Mouse (Mus musculus): ENCODE measurements at regions not wholly inside any gene's neighbourhood (a gene's known extent, or its start where the extent isn't known, plus 50 kb on each side); places are given as distances from the start of the nearest gene placed in this dataset.

- no peaks in the 10 kb centered on the region for H3K9me3 ChIP-seq
- H3K27me3 ChIP-seq (replicated peaks): no peaks in the 10 kb centered on the region
- H3K27ac ChIP-seq: no peak overlapping the region
- H3K4me2 ChIP-seq (replicated peaks): no peak overlapping the region
- 58% methylated on average over 12 of the region's 12 CpGs for WGBS
- H3K4me1 ChIP-seq: no peaks in the 10 kb centered on the region
- ATAC-seq (ENCODE audit: low FRiP score, low read depth): no peak
- no peak overlapping the region for H3K9ac ChIP-seq
- no peak overlapping the region for H3K4me3 ChIP-seq
- H3K36me3 ChIP-seq: no peaks in the 10 kb centered on the region
Observed at GRCm38 (mm10) chr8:11088946-11089665, 80.8 kb upstream of the Irs2 start.

- no peaks in the 10 kb centered on the region for H3K36me3 ChIP-seq
- no peaks in the 10 kb centered on the region for H3K27me3 ChIP-seq (replicated peaks)
- H3K4me3 ChIP-seq: no peak overlapping the region
- ATAC-seq (ENCODE audit: low FRiP score, low read depth): no peak
- H3K9me3 ChIP-seq: no peaks in the 10 kb centered on the region
- WGBS: 78% methylated on average over 1 of the region's 1 CpGs
- H3K4me1 ChIP-seq: no peaks in the 10 kb centered on the region
- H3K9ac ChIP-seq: no peak overlapping the region
- H3K27ac ChIP-seq: no peak overlapping the region
- no peak overlapping the region for H3K4me2 ChIP-seq (replicated peaks)
Observed at GRCm38 (mm10) chr8:11085244-11085643, 77.0 kb upstream of the Irs2 start.

- WGBS: 86% methylated on average over 2 of the region's 2 CpGs
- Histone ChIP-seq H3K9ac (no peak overlapping the region), H3K4me2 (replicated peaks) (no peak overlapping the region), H3K4me1 (no peaks in the 10 kb centered on the region), H3K9me3 (no peaks in the 10 kb centered on the region), H3K4me3 (no peak overlapping the region), H3K27me3 (replicated peaks) (no peaks in the 10 kb centered on the region), H3K27ac (no peak overlapping the region), H3K36me3 (no peaks in the 10 kb centered on the region)
- ATAC-seq (ENCODE audit: low FRiP score, low read depth): no peak
Observed at GRCm38 (mm10) chr8:11084051-11084533, 75.8 kb upstream of the Irs2 start.

- Histone ChIP-seq H3K27me3 (replicated peaks) (no peaks in the 10 kb centered on the region), H3K9me3 (no peaks in the 10 kb centered on the region), H3K4me1 (no peaks in the 10 kb centered on the region), H3K4me3 (no peak overlapping the region), H3K27ac (no peak overlapping the region), H3K4me2 (replicated peaks) (no peak overlapping the region), H3K9ac (no peak overlapping the region), H3K36me3 (no peaks in the 10 kb centered on the region)
- ATAC-seq (ENCODE audit: low FRiP score, low read depth): no peak
- WGBS: 86% methylated on average over 2 of the region's 2 CpGs
Observed at GRCm38 (mm10) chr8:11080813-11081212, 72.6 kb upstream of the Irs2 start.

GRCm38 (mm10) chr8:11079805-11080204 lies 71.5 kb upstream of the Irs2 start:
- ATAC-seq (ENCODE audit: low FRiP score, low read depth): no peak

GRCm38 (mm10) chr8:11077138-11077537 lies 68.9 kb upstream of the Irs2 start:
- H3K27me3 ChIP-seq (replicated peaks): no peaks in the 10 kb centered on the region
- ATAC-seq (ENCODE audit: low FRiP score, low read depth): no peak
- 83% methylated on average over 9 of the region's 9 CpGs for WGBS
- no peak overlapping the region for H3K9ac ChIP-seq
- no peaks in the 10 kb centered on the region for H3K4me1 ChIP-seq
- H3K4me2 ChIP-seq (replicated peaks): no peak overlapping the region
- H3K36me3 ChIP-seq: no peaks in the 10 kb centered on the region
- no peak overlapping the region for H3K27ac ChIP-seq
- no peak overlapping the region for H3K4me3 ChIP-seq
- no peaks in the 10 kb centered on the region for H3K9me3 ChIP-seq

More at GRCm38 (mm10) chr8:11079805-11080204, 71.5 kb upstream of the Irs2 start:
- Histone ChIP-seq H3K27ac (no peak overlapping the region), H3K4me2 (replicated peaks) (no peak overlapping the region), H3K9ac (no peak overlapping the region), H3K27me3 (replicated peaks) (no peaks in the 10 kb centered on the region), H3K4me1 (no peaks in the 10 kb centered on the region), H3K9me3 (no peaks in the 10 kb centered on the region), H3K4me3 (no peak overlapping the region), H3K36me3 (no peaks in the 10 kb centered on the region)
- WGBS: 91% methylated on average over 11 of the region's 11 CpGs

GRCm38 (mm10) chr8:11071162-11071561 lies 62.9 kb upstream of the Irs2 start:
- ATAC-seq (ENCODE audit: low FRiP score, low read depth): no peak
- Histone ChIP-seq H3K4me3 (no peak overlapping the region), H3K9me3 (no peaks in the 10 kb centered on the region), H3K36me3 (no peaks in the 10 kb centered on the region), H3K27ac (no peak overlapping the region), H3K4me1 (no peaks in the 10 kb centered on the region), H3K4me2 (replicated peaks) (no peak overlapping the region), H3K9ac (no peak overlapping the region), H3K27me3 (replicated peaks) (no peaks in the 10 kb centered on the region)
- WGBS: 57% methylated on average over 2 of the region's 2 CpGs

- Histone ChIP-seq H3K27ac (no peak overlapping the region), H3K4me1 (no peaks in the 10 kb centered on the region), H3K9me3 (no peaks in the 10 kb centered on the region), H3K4me2 (replicated peaks) (no peak overlapping the region), H3K36me3 (no peaks in the 10 kb centered on the region), H3K9ac (no peak overlapping the region), H3K4me3 (no peak overlapping the region), H3K27me3 (replicated peaks) (no peaks in the 10 kb centered on the region)
- 86% methylated on average over 7 of the region's 7 CpGs for WGBS
- no peak for ATAC-seq (ENCODE audit: low FRiP score, low read depth)
Observed at GRCm38 (mm10) chr8:11067450-11067849, 59.2 kb upstream of the Irs2 start.

- 93% methylated on average over 9 of the region's 9 CpGs for WGBS
Observed at GRCm38 (mm10) chr8:11065990-11066389, 57.7 kb upstream of the Irs2 start.

GRCm38 (mm10) chr8:11065303-11065702 lies 57.0 kb upstream of the Irs2 start:
- H3K9me3 ChIP-seq: no peaks in the 10 kb centered on the region
- no peak for ATAC-seq (ENCODE audit: low FRiP score, low read depth)
- no peak overlapping the region for H3K4me3 ChIP-seq
- H3K36me3 ChIP-seq: no peaks in the 10 kb centered on the region
- no peak overlapping the region for H3K9ac ChIP-seq
- H3K4me2 ChIP-seq (replicated peaks): no peak overlapping the region
- peaks cover 3% of the 10 kb centered on the region; the same call in 1 of the 2 replicates for H3K4me1 ChIP-seq
- no peaks in the 10 kb centered on the region; the same call in 1 of the 2 replicates for H3K27me3 ChIP-seq (replicated peaks)
- H3K27ac ChIP-seq: no peak overlapping the region
- 77% methylated on average over 4 of the region's 4 CpGs for WGBS

More at GRCm38 (mm10) chr8:11065990-11066389, 57.7 kb upstream of the Irs2 start:
- Histone ChIP-seq H3K9me3 (no peaks in the 10 kb centered on the region), H3K27me3 (replicated peaks) (no peaks in the 10 kb centered on the region; the same call in 1 of the 2 replicates), H3K9ac (no peak overlapping the region), H3K4me2 (replicated peaks) (no peak overlapping the region), H3K4me1 (no peaks in the 10 kb centered on the region), H3K4me3 (no peak overlapping the region), H3K36me3 (no peaks in the 10 kb centered on the region), H3K27ac (no peak overlapping the region)
- no peak for ATAC-seq (ENCODE audit: low FRiP score, low read depth)

- H3K36me3 ChIP-seq: no peaks in the 10 kb centered on the region
- no peaks in the 10 kb centered on the region for H3K9me3 ChIP-seq
- no peak overlapping the region for H3K27ac ChIP-seq
- H3K4me3 ChIP-seq: no peak overlapping the region
- no peaks in the 10 kb centered on the region; the same call in 1 of the 2 replicates for H3K27me3 ChIP-seq (replicated peaks)
- 72% methylated on average over 8 of the region's 8 CpGs for WGBS
- H3K4me1 ChIP-seq: peaks cover 3% of the 10 kb centered on the region; the same call in 1 of the 2 replicates
- H3K4me2 ChIP-seq (replicated peaks): no peak overlapping the region
- no peak overlapping the region for H3K9ac ChIP-seq
- no peak for ATAC-seq (ENCODE audit: low FRiP score, low read depth)
Observed at GRCm38 (mm10) chr8:11063058-11063457, 54.8 kb upstream of the Irs2 start.

- Histone ChIP-seq H3K4me1 (peaks cover 3% of the 10 kb centered on the region; the same call in 1 of the 2 replicates), H3K4me3 (no peak overlapping the region), H3K4me2 (replicated peaks) (no peak overlapping the region), H3K36me3 (no peaks in the 10 kb centered on the region), H3K27ac (no peak overlapping the region), H3K27me3 (replicated peaks) (no peaks in the 10 kb centered on the region; the same call in 1 of the 2 replicates), H3K9ac (no peak overlapping the region), H3K9me3 (no peaks in the 10 kb centered on the region)
- ATAC-seq (ENCODE audit: low FRiP score, low read depth): no peak
- WGBS: 60% methylated on average over 3 of the region's 3 CpGs
Observed at GRCm38 (mm10) chr8:11062348-11062946, 54.2 kb upstream of the Irs2 start.

Data from neural tube, embryonic 12.5 days (tissue).